Mouse (Mus musculus) limb, embryonic 15.5 days (tissue): ENCODE measurements around the gene Psmd9. TPM values are rescaled to one million over a fixed set of nuclear protein-coding genes. Genes with fewer than 3 reads are reported as not detected.

Source experiments
- ATAC-seq: fragments of 200-750 bp; cut with Nextera tagmentation; 2 replicates; pipeline ENCODE4 v1.8.0; 2017; ENCODE audit warnings: low read depth, moderate TSS enrichment; ENCODE audit not compliant: insufficient number of reproducible peaks, low FRiP score, low TSS enrichment
- H3K27ac ChIP-seq: fragments of 300-500 bp; sonication (generic); 2 replicates; pipeline ENCODE4 v1.5.1; 2015; ENCODE audit warnings: moderate library complexity, mild to moderate bottlenecking, inconsistent platforms
- H3K27me3 ChIP-seq: fragments of 300-500 bp; sonication (generic); 2 replicates; pipeline ENCODE4 v1.6.1; 2015; ENCODE audit warnings: inconsistent platforms
- H3K36me3 ChIP-seq: fragments of 300-500 bp; sonication (generic); 2 replicates; pipeline ENCODE4 v1.6.1; 2015; ENCODE audit warnings: inconsistent platforms
- H3K4me1 ChIP-seq: fragments of 300-500 bp; sonication (generic); 2 replicates; pipeline ENCODE4 v1.6.1; 2015; ENCODE audit warnings: inconsistent platforms
- H3K4me2 ChIP-seq: fragments of 300-500 bp; sonication (generic); 2 replicates; pipeline ENCODE4 v1.6.1; 2015; ENCODE audit warnings: mild to moderate bottlenecking, inconsistent platforms
- H3K4me3 ChIP-seq: fragments of 300-500 bp; sonication (generic); 2 replicates; pipeline ENCODE4 v1.5.1; 2015; ENCODE audit warnings: mild to moderate bottlenecking, inconsistent platforms
- H3K9ac ChIP-seq: fragments of 300-500 bp; sonication (generic); 2 replicates; pipeline ENCODE4 v1.6.1; 2015; ENCODE audit warnings: inconsistent platforms
- H3K9me3 ChIP-seq: fragments of 300-500 bp; sonication (generic); 2 replicates; pipeline ENCODE4 v1.6.1; 2016; ENCODE audit warnings: inconsistent platforms
- WGBS: fragments of 180-500 bp; shearing (Covaris S2); methylation state at CpG from one replicate; pipeline ENCODE4 v1.1.7; 2015; 5-methylcytosine and 5-hydroxymethylcytosine counted together
- polyA plus RNA-seq: library from polyadenylated mRNA; unstranded; fragments of >200 nt; fragmentation: Nextera tagmentation; extraction: Ambion mirVana; gene quantifications from 2 replicates; pipeline ENCODE4 v1.2.1, GENCODE M21; 2015

The Psmd9 gene
- polyA plus RNA-seq, 1 experiment from 2014 or later, result 93.3 TPM

GRCm38 (mm10) chr5:123157972-123158371 is 11.2 kb upstream of the Psmd9 start:
- no peak overlapping the region for H3K27ac ChIP-seq
- H3K9ac ChIP-seq, result no peak overlapping the region
- no peak for ATAC-seq
- no peak overlapping the region for H3K4me2 ChIP-seq
- WGBS, result 91% methylated on average over 4 of the region's 4 CpGs
- H3K4me1 ChIP-seq, result no peaks in the 10 kb centered on the region
- peaks cover 83% of the 10 kb centered on the region for H3K36me3 ChIP-seq
- no peak overlapping the region for H3K4me3 ChIP-seq
- no peaks in the 10 kb centered on the region for H3K27me3 ChIP-seq
- no peaks in the 10 kb centered on the region for H3K9me3 ChIP-seq

- Histone ChIP-seq H3K4me2 (no peak overlapping the region), H3K9ac (no peak overlapping the region), H3K36me3 (peaks cover 83% of the 10 kb centered on the region), H3K4me1 (no peaks in the 10 kb centered on the region), H3K9me3 (no peaks in the 10 kb centered on the region), H3K27me3 (no peaks in the 10 kb centered on the region), H3K27ac (no peak overlapping the region), H3K4me3 (no peak overlapping the region)
- no peak for ATAC-seq
- 90% methylated on average over 4 of the region's 4 CpGs for WGBS
Observed at GRCm38 (mm10) chr5:123159446-123159845, 9.8 kb upstream of the Psmd9 start.

GRCm38 (mm10) chr5:123159866-123160265 is 9.3 kb upstream of the Psmd9 start:
- Histone ChIP-seq H3K9ac (no peak overlapping the region), H3K36me3 (peaks cover 82% of the 10 kb centered on the region), H3K27me3 (no peaks in the 10 kb centered on the region), H3K9me3 (no peaks in the 10 kb centered on the region), H3K27ac (no peak overlapping the region), H3K4me2 (no peak overlapping the region), H3K4me3 (no peak overlapping the region), H3K4me1 (no peaks in the 10 kb centered on the region)
- ATAC-seq, result no peak
- WGBS, result 94% methylated on average over 15 of the region's 15 CpGs

- Histone ChIP-seq H3K27ac (no peak overlapping the region), H3K27me3 (no peaks in the 10 kb centered on the region), H3K4me1 (no peaks in the 10 kb centered on the region), H3K4me3 (no peak overlapping the region), H3K4me2 (no peak overlapping the region), H3K36me3 (peaks cover 81% of the 10 kb centered on the region), H3K9ac (no peak overlapping the region), H3K9me3 (no peaks in the 10 kb centered on the region)
- no peak for ATAC-seq
- 94% methylated on average over 14 of the region's 15 CpGs for WGBS
Observed at GRCm38 (mm10) chr5:123160341-123160740, 8.9 kb upstream of the Psmd9 start.

- Histone ChIP-seq H3K4me3 (no peak overlapping the region), H3K27me3 (no peaks in the 10 kb centered on the region), H3K27ac (no peak overlapping the region), H3K36me3 (peaks cover 85% of the 10 kb centered on the region), H3K9ac (no peak overlapping the region), H3K4me2 (no peak overlapping the region), H3K9me3 (no peaks in the 10 kb centered on the region), H3K4me1 (no peaks in the 10 kb centered on the region)
- 92% methylated on average over 9 of the region's 9 CpGs for WGBS
- ATAC-seq, result no peak
Observed at GRCm38 (mm10) chr5:123162942-123163341, 6.3 kb upstream of the Psmd9 start.

GRCm38 (mm10) chr5:123166437-123166836 is 2.8 kb upstream of the Psmd9 start:
- no peak overlapping the region for H3K27ac ChIP-seq
- 86% methylated on average over 10 of the region's 10 CpGs for WGBS
- H3K36me3 ChIP-seq, result peaks cover 54% of the 10 kb centered on the region
- no peak overlapping the region for H3K4me3 ChIP-seq
- H3K4me2 ChIP-seq, result no peak overlapping the region
- H3K4me1 ChIP-seq, result peaks cover 4% of the 10 kb centered on the region; the same call in 1 of the 2 replicates
- no peak for ATAC-seq
- no peaks in the 10 kb centered on the region for H3K27me3 ChIP-seq
- H3K9me3 ChIP-seq, result no peaks in the 10 kb centered on the region
- no peak overlapping the region for H3K9ac ChIP-seq

- no peak overlapping the region for H3K4me2 ChIP-seq
- no peaks in the 10 kb centered on the region for H3K27me3 ChIP-seq
- WGBS, result 74% methylated on average over 5 of the region's 5 CpGs
- H3K27ac ChIP-seq, result no peak overlapping the region
- no peak overlapping the region for H3K4me3 ChIP-seq
- peaks cover 13% of the 10 kb centered on the region for H3K4me1 ChIP-seq
- H3K9me3 ChIP-seq, result no peaks in the 10 kb centered on the region
- H3K36me3 ChIP-seq, result peaks cover 44% of the 10 kb centered on the region
- no peak overlapping the region for H3K9ac ChIP-seq
- ATAC-seq, result no peak
Observed at GRCm38 (mm10) chr5:123167591-123167990, 1.6 kb upstream of the Psmd9 start.

- Histone ChIP-seq H3K27me3 (no peaks in the 10 kb centered on the region), H3K4me1 (peaks cover 13% of the 10 kb centered on the region), H3K4me3 (no peak overlapping the region), H3K9ac (no peak overlapping the region), H3K36me3 (peaks cover 22% of the 10 kb centered on the region), H3K4me2 (no peak overlapping the region), H3K27ac (peak overlapping the region; percentile 28; the same call in 1 of the 2 replicates), H3K9me3 (no peaks in the 10 kb centered on the region)
- WGBS, result 49% methylated on average over 9 of the region's 9 CpGs
- no peak for ATAC-seq
Observed at GRCm38 (mm10) chr5:123170365-123170764, 1.2 kb downstream of the Psmd9 start.

GRCm38 (mm10) chr5:123171646-123172350 is 2.6 kb downstream of the Psmd9 start:
- Histone ChIP-seq H3K9ac (no peak overlapping the region), H3K4me1 (peaks cover 13% of the 10 kb centered on the region), H3K36me3 (peaks cover 9% of the 10 kb centered on the region; the same call in 1 of the 2 replicates), H3K4me3 (peak overlapping the region; percentile 31), H3K9me3 (no peaks in the 10 kb centered on the region), H3K4me2 (peak overlapping the region; percentile 61), H3K27ac (no peak overlapping the region), H3K27me3 (no peaks in the 10 kb centered on the region)
- 10% methylated on average over 22 of the region's 22 CpGs for WGBS
- ATAC-seq, result peak; percentile 74

- Histone ChIP-seq H3K9me3 (no peaks in the 10 kb centered on the region), H3K4me2 (no peak overlapping the region), H3K36me3 (no peaks in the 10 kb centered on the region), H3K27ac (no peak overlapping the region), H3K4me3 (no peak overlapping the region), H3K27me3 (no peaks in the 10 kb centered on the region), H3K4me1 (no peaks in the 10 kb centered on the region), H3K9ac (no peak overlapping the region)
- no peak for ATAC-seq
- WGBS, result 89% methylated on average over 5 of the region's 5 CpGs
Observed at GRCm38 (mm10) chr5:123178792-123179191, 9.6 kb downstream of the Psmd9 start.

- WGBS, result 90% methylated on average over 15 of the region's 15 CpGs
- Histone ChIP-seq H3K9ac (no peak overlapping the region), H3K4me3 (no peak overlapping the region), H3K4me2 (no peak overlapping the region), H3K27ac (no peak overlapping the region), H3K27me3 (0 out of 2 replicates have a peak, but pooled peaks cover 3% of the 10 kb centered on the region), H3K9me3 (no peaks in the 10 kb centered on the region), H3K36me3 (no peaks in the 10 kb centered on the region), H3K4me1 (no peaks in the 10 kb centered on the region)
- ATAC-seq, result no peak
Observed at GRCm38 (mm10) chr5:123180390-123180789, 11.2 kb downstream of the Psmd9 start.

- H3K27ac ChIP-seq, result no peak overlapping the region
- 77% methylated on average over 6 of the region's 6 CpGs for WGBS
- H3K4me2 ChIP-seq, result no peak overlapping the region
- H3K27me3 ChIP-seq, result 0 out of 2 replicates have a peak, but pooled peaks cover 3% of the 10 kb centered on the region
- H3K9me3 ChIP-seq, result no peaks in the 10 kb centered on the region
- H3K4me1 ChIP-seq, result no peaks in the 10 kb centered on the region
- no peaks in the 10 kb centered on the region for H3K36me3 ChIP-seq
- H3K9ac ChIP-seq, result no peak overlapping the region
- H3K4me3 ChIP-seq, result no peak overlapping the region
- ATAC-seq, result no peak
Observed at GRCm38 (mm10) chr5:123181536-123181935, 12.3 kb downstream of the Psmd9 start.
